Mouse (Mus musculus) urinary bladder, adult 2 months (tissue): ENCODE measurements around the gene Trip10. TPM values are rescaled to one million over a fixed set of nuclear protein-coding genes. Genes with fewer than 3 reads are reported as not detected.
A peak's percentile ranks its signal among the peaks of the same experiment; 100 is the strongest.

Source experiments
- DNase-seq: peaks from one replicate; pipeline ENCODE4 v3.0.0; 2022; ENCODE audit warnings: low spot score
- polyA plus RNA-seq: library from polyadenylated mRNA; depleted of rRNA; stranded (reverse); fragments of >200 nt; gene quantifications from 2 replicates; pipeline ENCODE4 v1.2.3, GENCODE M21; 2012

Gene Trip10
- polyA plus RNA-seq, 1 experiment, result 78.9 TPM

GRCm38 (mm10) chr17:57234254-57234928 is 14.9 kb upstream of the Trip10 start:
- DNase-seq, result no peak

DNA sequence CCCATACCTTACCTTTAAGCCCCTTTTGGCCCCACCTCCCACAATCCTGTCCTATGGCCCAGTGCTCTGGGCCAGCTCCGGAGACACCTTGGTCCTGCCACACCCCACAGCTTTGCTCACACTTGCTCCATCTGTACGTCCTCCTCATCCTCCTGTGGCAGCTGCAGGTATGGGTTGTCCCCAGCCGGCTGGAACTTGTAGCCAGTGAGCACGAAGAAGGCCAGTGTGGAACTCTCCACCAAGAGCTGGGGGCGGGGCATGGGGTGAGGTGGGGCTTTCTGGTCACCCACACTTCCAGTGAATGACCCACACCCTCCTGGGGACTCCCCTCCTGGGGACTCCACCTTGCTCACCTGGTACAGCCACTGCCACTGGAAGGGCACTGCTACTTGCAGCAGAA is 13.5 kb upstream of the Trip10 start:
- DNase-seq, result no peak

DNA sequence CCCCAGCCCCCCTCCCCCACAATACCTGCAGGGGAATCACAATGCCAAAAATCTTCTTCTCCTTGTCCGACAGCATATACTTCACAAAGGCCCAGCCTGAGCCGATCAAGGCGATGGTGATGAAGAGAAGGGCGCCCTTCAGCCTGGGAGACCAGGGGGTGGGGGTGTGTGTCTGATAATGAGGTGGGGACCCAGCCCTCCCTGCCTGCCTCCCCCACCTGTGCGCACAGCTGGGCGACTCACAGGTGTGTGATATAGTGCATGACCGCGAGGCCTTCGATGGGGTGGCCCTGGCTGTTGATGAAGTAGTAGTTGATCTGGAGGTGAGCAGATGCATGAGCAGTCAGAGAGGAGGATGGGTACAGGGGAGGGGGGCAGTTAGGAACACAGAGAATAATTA is 12.1 kb upstream of the Trip10 start:
- no peak for DNase-seq

- DNase-seq, result no peak
These were observed 5.4 kb upstream of the Trip10 start for GRCm38 (mm10) chr17:57243650-57244370.

GRCm38 (mm10) chr17:57245311-57245929 is 3.8 kb upstream of the Trip10 start:
- no peak for DNase-seq

GRCm38 (mm10) chr17:57246663-57247392 is 2.4 kb upstream of the Trip10 start:
- DNase-seq, result no peak

- DNase-seq, result peak; percentile 71
These were observed 1.7 kb upstream of the Trip10 start for GRCm38 (mm10) chr17:57247393-57248200.

DNA sequence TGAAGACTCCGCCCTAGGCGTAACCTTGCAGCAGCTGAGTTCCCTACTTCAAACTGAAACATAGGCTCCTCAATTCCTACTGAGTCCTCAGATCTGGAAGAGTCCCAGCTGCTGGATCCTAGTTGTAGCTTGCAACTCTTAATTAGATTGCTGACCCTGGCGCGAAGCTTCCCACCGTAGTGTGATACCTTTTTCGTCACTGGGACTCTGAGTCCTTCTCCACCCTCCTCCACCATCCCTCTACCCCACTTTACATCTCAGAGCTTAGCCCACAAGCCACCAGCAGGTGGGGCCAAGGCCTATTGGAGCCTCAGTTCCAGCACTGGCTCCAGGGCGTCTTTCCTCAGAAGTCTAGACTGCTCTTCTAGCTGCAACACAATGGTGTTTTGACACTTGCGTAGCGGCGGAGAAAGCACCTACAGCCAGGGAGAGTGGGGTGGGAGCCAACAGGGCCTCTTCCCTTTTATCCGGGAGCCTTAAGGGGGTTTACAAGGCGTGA is 1.0 kb upstream of the Trip10 start, which contains the start of gene Gpr108:
Gene Gpr108 (minus strand): TSS at position 246 of the 499 bp plus-strand sequence.
- DNase-seq, result peak; percentile 70

DNA sequence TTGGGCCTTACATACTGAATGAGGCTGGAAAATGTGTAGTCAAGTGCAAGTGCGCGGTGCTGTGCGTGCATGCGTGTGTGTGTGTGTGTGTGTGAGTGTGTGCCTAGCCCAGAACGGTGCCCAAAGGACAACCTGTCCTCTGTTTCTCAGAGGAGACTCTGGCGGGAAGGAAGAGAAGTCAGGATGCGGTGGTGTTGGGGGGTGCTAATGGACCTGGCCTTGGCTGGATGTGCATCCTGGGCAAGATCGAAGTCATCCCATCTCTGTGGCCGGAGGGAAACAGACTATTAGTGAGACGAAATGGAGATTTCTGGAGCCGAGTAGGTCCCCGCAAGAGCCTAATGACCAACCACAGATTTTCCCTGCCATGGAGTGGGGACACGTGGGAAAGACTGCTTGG is 484 bp upstream of the Trip10 start:
- DNase-seq, result no peak

- DNase-seq, result peak; percentile 49
These were observed 1.4 kb downstream of the Trip10 start for GRCm38 (mm10) chr17:57250461-57251160.

DNA sequence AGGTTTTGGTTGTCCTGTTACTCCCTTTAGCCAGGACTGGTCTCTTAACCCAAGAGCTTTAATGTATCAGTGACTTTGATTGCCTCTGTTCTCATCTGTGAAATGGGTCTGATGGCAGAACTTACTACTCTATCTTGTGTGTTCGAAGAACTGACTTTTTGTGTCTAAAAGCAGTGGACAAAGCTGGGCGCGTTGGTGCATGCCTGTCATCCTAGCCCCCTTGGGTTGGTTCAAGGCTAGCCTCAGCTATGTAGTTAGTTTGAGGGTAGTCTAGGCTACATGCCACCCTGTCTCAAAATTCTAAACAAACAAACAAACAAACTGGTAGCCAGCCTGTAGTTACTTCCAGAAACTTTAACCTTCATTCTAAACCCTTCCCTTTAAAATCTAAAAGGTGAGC is 2.2 kb downstream of the Trip10 start:
- DNase-seq, result no peak

- no peak for DNase-seq
These were observed 4.1 kb downstream of the Trip10 start for GRCm38 (mm10) chr17:57253306-57253705.

DNA sequence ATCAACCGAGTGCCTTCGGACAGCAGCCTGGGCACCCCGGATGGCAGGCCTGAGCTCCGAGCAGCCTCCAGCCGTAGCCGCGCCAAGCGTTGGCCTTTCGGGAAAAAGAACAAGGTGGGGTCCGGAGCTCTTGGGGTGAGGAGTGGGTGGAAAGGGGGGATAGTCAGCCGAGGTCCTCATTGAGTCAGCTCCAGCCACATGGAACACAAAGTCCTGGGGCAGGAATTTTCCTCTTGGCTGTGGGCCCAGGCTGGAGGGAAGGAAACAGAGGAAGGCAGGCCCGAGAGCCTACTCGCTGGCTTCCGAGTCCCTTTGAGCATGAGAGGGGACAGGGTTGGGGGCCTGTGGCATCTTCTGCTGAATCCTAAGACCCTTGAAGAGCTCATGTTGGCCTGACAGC is 6.1 kb downstream of the Trip10 start:
- no peak for DNase-seq

DNA sequence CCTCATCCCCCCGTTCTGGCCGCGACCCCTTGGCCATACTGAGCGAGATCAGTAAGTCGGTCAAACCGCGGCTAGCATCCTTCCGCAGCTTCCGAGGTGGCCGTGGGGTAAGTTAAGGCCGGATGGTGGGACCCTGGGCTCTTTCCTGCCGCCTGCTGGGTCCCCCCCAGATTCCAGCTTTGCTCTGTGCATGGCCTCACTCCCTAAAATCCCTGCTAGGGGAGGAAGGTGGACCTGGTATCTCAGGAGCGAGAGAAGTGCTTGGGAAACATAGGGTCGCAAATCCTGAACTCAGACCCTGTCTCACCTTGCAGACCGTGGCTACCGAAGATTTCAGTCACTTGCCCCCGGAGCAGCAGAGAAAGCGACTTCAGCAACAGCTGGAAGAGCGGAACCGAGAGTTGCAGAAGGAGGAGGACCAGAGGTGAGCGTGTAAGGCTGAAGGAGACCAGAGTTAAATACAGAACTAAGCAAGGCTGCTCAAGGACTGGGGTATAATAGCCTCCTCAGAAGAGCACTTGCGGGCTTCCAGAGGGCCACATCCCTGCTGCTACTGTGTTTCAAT is 7.7 kb downstream of the Trip10 start:
- DNase-seq, result no peak

DNA sequence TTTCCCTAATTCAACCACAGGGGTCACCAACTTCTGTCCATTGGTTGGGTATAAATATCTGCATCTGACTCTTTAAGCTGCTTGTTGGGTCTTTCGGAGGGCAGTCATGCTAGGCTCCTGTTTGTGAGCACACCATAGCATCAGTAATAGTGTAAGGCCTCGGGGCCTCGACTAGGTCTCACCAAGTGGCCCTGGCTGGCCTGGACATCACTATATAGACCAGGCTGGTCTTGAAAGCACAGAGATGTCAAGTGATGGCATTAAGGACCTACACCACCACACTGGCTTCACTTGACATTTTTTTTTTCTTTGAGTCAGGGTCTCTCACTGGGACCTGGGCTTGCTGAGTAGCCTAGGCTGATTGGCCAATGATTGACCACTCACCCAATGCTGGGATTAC is 8.9 kb downstream of the Trip10 start:
- no peak for DNase-seq

- no peak for DNase-seq
These were observed 10.5 kb downstream of the Trip10 start for GRCm38 (mm10) chr17:57259742-57260141.

GRCm38 (mm10) chr17:57260351-57260750 is 11.1 kb downstream of the Trip10 start:
- no peak for DNase-seq

DNA sequence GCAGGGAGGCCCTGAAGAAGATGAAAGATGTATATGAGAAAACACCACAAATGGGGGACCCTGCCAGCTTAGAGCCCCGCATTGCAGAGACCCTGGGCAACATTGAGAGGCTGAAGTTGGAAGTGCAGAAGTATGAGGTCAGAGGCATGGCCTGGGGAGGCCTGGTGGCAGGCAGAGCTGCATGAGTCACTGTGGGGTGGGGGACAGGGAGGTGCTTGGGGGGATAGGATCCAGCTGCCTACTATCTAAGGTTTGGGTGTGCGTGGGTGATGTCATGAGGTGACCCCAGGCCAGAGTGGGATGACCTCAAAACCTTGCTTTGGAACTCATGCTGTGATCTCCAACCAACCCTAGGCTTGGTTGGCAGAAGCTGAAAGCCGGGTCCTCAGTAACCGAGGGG is 12.0 kb downstream of the Trip10 start:
- no peak for DNase-seq

GRCm38 (mm10) chr17:57261796-57262195 is 12.5 kb downstream of the Trip10 start:
- no peak for DNase-seq

DNA sequence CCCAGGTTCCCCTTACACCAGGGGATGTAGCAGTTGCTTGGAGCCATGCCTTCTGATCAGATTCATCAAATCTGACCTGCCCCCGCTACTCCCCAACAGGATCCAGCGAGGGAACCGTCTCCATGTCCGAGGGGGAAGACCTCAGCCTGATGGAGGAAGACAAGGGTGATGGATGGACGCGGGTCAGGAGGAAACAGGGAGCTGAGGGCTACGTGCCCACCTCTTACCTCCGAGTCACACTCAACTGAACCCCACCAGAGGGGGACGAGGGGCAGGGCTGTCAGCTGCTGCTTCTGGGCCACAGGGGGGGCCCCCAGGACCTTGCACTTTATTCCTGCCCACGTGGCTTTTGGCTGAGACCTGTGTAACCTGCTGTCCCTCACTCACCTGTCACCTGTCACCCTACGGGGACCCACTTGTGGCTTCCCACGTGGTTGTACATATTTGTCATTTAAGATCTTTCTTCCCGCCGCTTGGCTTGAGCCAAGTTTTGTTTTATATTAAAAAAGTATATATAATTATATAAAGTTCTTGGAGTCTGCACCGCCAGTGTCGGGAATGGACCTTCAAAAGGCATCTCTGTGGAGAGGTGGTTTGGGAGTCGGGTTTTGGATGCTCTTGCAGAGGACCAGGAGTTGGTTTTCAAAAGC is 13.8 kb downstream of the Trip10 start:
- no peak for DNase-seq
